Mouse (Mus musculus) kidney, postnatal 0 days (tissue): ENCODE results near the gene Adat1. TPM values are rescaled to one million over a fixed set of nuclear protein-coding genes. Genes with fewer than 3 reads are reported as not detected.

Experiments used
- ATAC-seq: fragments of 200-750 bp; cut with Nextera tagmentation; replicated peaks from 2 replicates; pipeline ENCODE4 v1.8.0; 2017; ENCODE audit warnings: low read depth, moderate number of reproducible peaks, moderate TSS enrichment, moderate library complexity; ENCODE audit not compliant: low FRiP score
- DNase-seq: peaks from one replicate; pipeline ENCODE4 v3.0.0-alpha.2; 2016; ENCODE audit warnings: low spot score
- H3K27ac ChIP-seq: fragments of 300-500 bp; sonication (generic); 2 replicates; pipeline ENCODE4 v1.5.1; 2014; ENCODE audit warnings: mild to moderate bottlenecking
- H3K27me3 ChIP-seq: fragments of 300-500 bp; sonication (generic); 2 replicates; pipeline ENCODE4 v1.6.1; 2014; ENCODE audit warnings: low read length, mixed read lengths; ENCODE audit not compliant: insufficient read depth
- H3K36me3 ChIP-seq: fragments of 300-500 bp; sonication (generic); 2 replicates; pipeline ENCODE4 v1.6.1; 2014; ENCODE audit warnings: low read length, mixed read lengths; ENCODE audit not compliant: insufficient read depth
- H3K4me1 ChIP-seq: fragments of 300-500 bp; sonication (generic); replicated peaks from 2 replicates; pipeline ENCODE4 v1.6.1; 2014; ENCODE audit warnings: antibody characterized with exemption, low read length, mixed read lengths; ENCODE audit not compliant: insufficient read depth
- H3K4me2 ChIP-seq: fragments of 300-500 bp; sonication (generic); 2 replicates; pipeline ENCODE4 v1.6.1; 2014; ENCODE audit warnings: mild to moderate bottlenecking, low read length, moderate library complexity, mixed read lengths
- H3K4me3 ChIP-seq: fragments of 300-500 bp; sonication (generic); replicated peaks from 2 replicates; pipeline ENCODE4 v1.5.1; 2014; ENCODE audit warnings: low read depth, low read length
- H3K9ac ChIP-seq: fragments of 300-500 bp; sonication (generic); 2 replicates; pipeline ENCODE4 v1.6.1; 2014; ENCODE audit warnings: low read depth, low read length
- H3K9me3 ChIP-seq: fragments of 300-500 bp; sonication (generic); replicated peaks from 2 replicates; pipeline ENCODE4 v1.6.1; 2016; ENCODE audit warnings: low read length, inconsistent platforms, mixed read lengths
- CTCF ChIP-seq: IDR thresholded peaks from 2 replicates; pipeline ENCODE4 v1.5.1; 2016; ENCODE audit warnings: antibody characterized with exemption, low read depth, mild to moderate bottlenecking, moderate library complexity
- WGBS: fragments of 180-500 bp; shearing (Covaris S2); extraction: QIAGEN DNeasy Blood & Tissue Kit; methylation state at CpG from one replicate; pipeline ENCODE4 v1.1.7; 2014; 5-methylcytosine and 5-hydroxymethylcytosine counted together
- polyA plus RNA-seq: library from polyadenylated mRNA; unstranded; fragments of >200 nt; fragmentation: Nextera tagmentation; extraction: Ambion mirVana; gene quantifications from 2 replicates; pipeline ENCODE4 v1.2.1, GENCODE M21; 2015

Gene Adat1
- polyA plus RNA-seq, 1 experiment from 2014 or later, result 5.3 TPM

GRCm38 (mm10) chr8:111992703-111993039 is 569 bp upstream of the Adat1 start:
- Histone ChIP-seq H3K27ac (no peak overlapping the region), H3K9ac (no peak overlapping the region), H3K9me3 (no peaks in the 10 kb centered on the region), H3K4me1 (0 out of 2 replicates have a peak, but pooled peaks cover 3% of the 10 kb centered on the region), H3K27me3 (no peaks in the 10 kb centered on the region), H3K36me3 (peaks cover 53% of the 10 kb centered on the region), H3K4me2 (no peak overlapping the region; the same call in 1 of the 2 replicates), H3K4me3 (no peak overlapping the region)
- WGBS, result 67% methylated on average over 3 of the region's 3 CpGs
- DNase-seq (no peak), ATAC-seq (no peak)
- TF ChIP-seq CTCF, result no peak

GRCm38 (mm10) chr8:111991278-111991677 is 824 bp downstream of the Adat1 start:
- peak overlapping the region; percentile 80 for H3K4me2 ChIP-seq
- TF ChIP-seq CTCF, result no peak
- peaks cover 40% of the 10 kb centered on the region for H3K36me3 ChIP-seq
- WGBS, result 66% methylated on average over 8 of the region's 8 CpGs
- no peak overlapping the region for H3K27ac ChIP-seq
- H3K27me3 ChIP-seq, result no peaks in the 10 kb centered on the region
- peak overlapping the region; percentile 72 for H3K4me3 ChIP-seq
- DNase-seq (no peak), ATAC-seq (no peak)
- peak overlapping the region; percentile 75; the same call in 1 of the 2 replicates for H3K9ac ChIP-seq
- H3K4me1 ChIP-seq, result 0 out of 2 replicates have a peak, but pooled peaks cover 3% of the 10 kb centered on the region
- H3K9me3 ChIP-seq, result no peaks in the 10 kb centered on the region

- DNase-seq, result peak; percentile 91
- H3K4me2 ChIP-seq, result peak overlapping the region; percentile 23; the same call in 1 of the 2 replicates
- no peak overlapping the region for H3K27ac ChIP-seq
- ATAC-seq, result peak; percentile 14; the same call in 1 of the 2 replicates
- no peaks in the 10 kb centered on the region for H3K9me3 ChIP-seq
- WGBS, result 8% methylated on average over 7 of the region's 7 CpGs
- no peak overlapping the region for H3K4me3 ChIP-seq
- no peaks in the 10 kb centered on the region for H3K27me3 ChIP-seq
- H3K4me1 ChIP-seq, result 0 out of 2 replicates have a peak, but pooled peaks cover 3% of the 10 kb centered on the region
- H3K9ac ChIP-seq, result no peak overlapping the region
- peak; percentile 91 for TF ChIP-seq CTCF
- H3K36me3 ChIP-seq, result peaks cover 29% of the 10 kb centered on the region
Measured at GRCm38 (mm10) chr8:111989911-111990310, 2.2 kb downstream of the Adat1 start.

- no peak for TF ChIP-seq CTCF
- no peak overlapping the region for H3K4me3 ChIP-seq
- H3K36me3 ChIP-seq, result peaks cover 10% of the 10 kb centered on the region
- H3K27ac ChIP-seq, result peak overlapping the region; percentile 10; the same call in 1 of the 2 replicates
- WGBS, result 54% methylated on average over 10 of the region's 10 CpGs
- DNase-seq (no peak), ATAC-seq (no peak)
- no peaks in the 10 kb centered on the region for H3K9me3 ChIP-seq
- no peak overlapping the region for H3K4me2 ChIP-seq
- H3K4me1 ChIP-seq, result no peaks in the 10 kb centered on the region
- no peak overlapping the region for H3K9ac ChIP-seq
- H3K27me3 ChIP-seq, result no peaks in the 10 kb centered on the region
Measured at GRCm38 (mm10) chr8:111984511-111984910, 7.6 kb downstream of the Adat1 start.

GRCm38 (mm10) chr8:111982116-111982515 is 10.0 kb downstream of the Adat1 start:
- TF ChIP-seq CTCF, result peak; percentile 55
- Histone ChIP-seq H3K9ac (no peak overlapping the region), H3K27ac (no peak overlapping the region), H3K27me3 (no peaks in the 10 kb centered on the region), H3K4me2 (no peak overlapping the region), H3K4me1 (no peaks in the 10 kb centered on the region), H3K9me3 (no peaks in the 10 kb centered on the region), H3K36me3 (no peaks in the 10 kb centered on the region), H3K4me3 (no peak overlapping the region)
- ATAC-seq, result no peak
- no peak for DNase-seq
- 75% methylated on average over 7 of the region's 7 CpGs for WGBS

- WGBS, result 76% methylated on average over 10 of the region's 10 CpGs
- no peak for TF ChIP-seq CTCF
- DNase-seq (no peak), ATAC-seq (no peak)
- no peaks in the 10 kb centered on the region for H3K4me1 ChIP-seq
- no peak overlapping the region for H3K4me2 ChIP-seq
- H3K9ac ChIP-seq, result no peak overlapping the region
- H3K27me3 ChIP-seq, result no peaks in the 10 kb centered on the region
- H3K9me3 ChIP-seq, result no peaks in the 10 kb centered on the region
- H3K36me3 ChIP-seq, result no peaks in the 10 kb centered on the region; the same call in 1 of the 2 replicates
- no peak overlapping the region for H3K4me3 ChIP-seq
- H3K27ac ChIP-seq, result no peak overlapping the region
Measured at GRCm38 (mm10) chr8:111978147-111978546, 14.0 kb downstream of the Adat1 start.

- no peak overlapping the region for H3K9ac ChIP-seq
- H3K36me3 ChIP-seq, result peaks cover 3% of the 10 kb centered on the region; the same call in 1 of the 2 replicates
- H3K4me2 ChIP-seq, result no peak overlapping the region
- H3K4me1 ChIP-seq, result no peaks in the 10 kb centered on the region
- no peak for ATAC-seq
- no peak for DNase-seq
- H3K9me3 ChIP-seq, result no peaks in the 10 kb centered on the region
- H3K27ac ChIP-seq, result no peak overlapping the region
- WGBS, result 92% methylated on average over 2 of the region's 2 CpGs
- H3K27me3 ChIP-seq, result no peaks in the 10 kb centered on the region
- TF ChIP-seq CTCF, result no peak
- no peak overlapping the region for H3K4me3 ChIP-seq
Measured at GRCm38 (mm10) chr8:111976326-111976725, 15.8 kb downstream of the Adat1 start.
